Mouse (Mus musculus) adrenal gland, adult 2 months (tissue): ENCODE results near the gene Dlgap4. TPM values are rescaled to one million over a fixed set of nuclear protein-coding genes. Genes with fewer than 3 reads are reported as not detected.

Source experiments
- DNase-seq: peaks from one replicate; pipeline ENCODE4 v3.0.0; 2021
- polyA plus RNA-seq: library from polyadenylated mRNA; depleted of rRNA; stranded (reverse); fragments of >200 nt; gene quantifications from 2 replicates; pipeline ENCODE4 v1.2.3, GENCODE M21; 2012
- total RNA-seq, 2 experiments: library from RNA; stranded (reverse); gene quantifications; 2 replicates each; pipeline ENCODE4 v1.2.3; 2021

Gene Dlgap4
- total and polyA plus RNA-seq, 3 experiments, result 49.5 to 87.7 (median 58.3) TPM

DNA sequence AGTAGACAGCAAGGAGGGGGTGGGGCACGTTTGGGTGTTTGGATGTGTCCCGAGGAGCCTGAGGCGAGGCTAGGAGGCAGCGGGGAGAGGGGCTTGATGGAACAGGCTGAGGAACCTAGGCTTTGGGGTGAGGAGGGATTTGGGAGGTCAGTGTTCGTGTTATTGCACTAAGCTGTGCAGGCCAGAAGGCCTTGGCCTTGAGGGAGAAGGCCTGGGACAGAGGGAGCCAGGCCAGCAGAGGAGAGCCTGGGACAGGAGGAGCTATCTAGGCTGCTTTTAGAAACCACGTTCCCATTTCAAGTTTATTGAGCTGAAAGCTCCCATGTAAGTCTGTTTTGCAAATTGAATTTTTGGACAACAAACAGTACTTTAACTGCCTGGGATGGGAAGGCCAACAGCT, 46.5 kb downstream of the Dlgap4 start:
- peak; percentile 54 for DNase-seq

DNA sequence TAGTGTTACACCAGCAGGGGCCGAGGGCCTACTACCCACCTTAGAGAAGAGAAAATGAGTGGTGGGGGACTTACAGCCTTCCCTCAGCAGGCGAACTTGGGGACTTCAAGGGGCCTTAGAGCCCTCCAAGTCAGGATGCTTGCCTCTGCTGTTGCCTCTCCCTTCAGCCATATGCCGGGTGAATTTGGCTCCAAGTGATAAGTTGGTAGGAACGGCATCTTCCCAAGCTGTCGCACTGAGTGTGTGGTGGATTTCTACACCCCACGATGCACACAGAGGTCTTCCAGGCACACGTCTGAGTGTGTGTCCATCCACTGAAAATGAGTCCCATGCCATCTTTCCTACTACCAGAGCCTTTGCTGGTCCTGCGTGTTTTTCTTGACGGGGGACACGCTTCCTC, 49.7 kb downstream of the Dlgap4 start:
- no peak for DNase-seq

- no peak for DNase-seq
Measured at GRCm38 (mm10) chr2:156664407-156664806, 50.9 kb downstream of the Dlgap4 start.

GRCm38 (mm10) chr2:156664993-156665518, 51.6 kb downstream of the Dlgap4 start:
- no peak for DNase-seq

GRCm38 (mm10) chr2:156665620-156666196, 52.2 kb downstream of the Dlgap4 start:
- no peak for DNase-seq

DNA sequence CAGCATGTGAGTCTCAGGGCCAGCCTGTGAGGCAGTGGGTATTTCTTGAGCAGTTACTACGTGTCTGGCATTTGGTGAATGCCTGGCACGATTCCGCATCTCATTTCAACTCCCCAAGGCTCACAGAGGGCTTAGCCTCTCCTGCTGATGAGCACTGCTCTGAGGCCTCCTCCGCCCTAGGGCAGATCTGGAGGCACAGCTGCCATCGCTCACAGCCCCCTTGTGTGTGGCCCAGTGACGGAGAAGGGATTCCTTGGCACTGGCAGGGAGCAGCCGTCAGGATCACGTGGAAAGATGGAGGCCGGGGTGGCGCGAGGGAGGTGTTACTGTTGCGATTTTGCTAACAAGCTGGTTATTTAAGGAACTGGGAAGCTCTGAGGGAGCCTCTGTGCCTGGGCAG, 52.7 kb downstream of the Dlgap4 start:
- no peak for DNase-seq

DNA sequence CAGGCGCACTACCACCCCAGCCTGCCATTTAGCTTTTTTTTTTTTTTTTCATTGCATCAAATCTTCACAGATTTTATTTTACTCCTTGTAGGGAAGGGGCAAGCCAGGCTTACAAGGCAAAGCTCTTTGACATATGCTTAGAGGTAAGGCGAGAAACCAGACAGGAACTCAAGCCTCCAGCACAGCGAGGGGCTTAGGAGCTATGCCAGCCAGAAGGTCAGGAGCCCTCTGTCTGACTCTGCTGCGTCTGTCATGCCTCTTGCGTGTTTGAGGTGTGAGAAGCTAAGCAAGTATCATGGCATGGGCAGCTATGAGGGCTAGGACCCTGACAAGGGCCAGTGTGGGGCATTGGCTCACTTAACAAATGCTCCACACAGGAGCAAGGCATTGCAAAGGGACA, 53.8 kb downstream of the Dlgap4 start:
- DNase-seq, result no peak

DNA sequence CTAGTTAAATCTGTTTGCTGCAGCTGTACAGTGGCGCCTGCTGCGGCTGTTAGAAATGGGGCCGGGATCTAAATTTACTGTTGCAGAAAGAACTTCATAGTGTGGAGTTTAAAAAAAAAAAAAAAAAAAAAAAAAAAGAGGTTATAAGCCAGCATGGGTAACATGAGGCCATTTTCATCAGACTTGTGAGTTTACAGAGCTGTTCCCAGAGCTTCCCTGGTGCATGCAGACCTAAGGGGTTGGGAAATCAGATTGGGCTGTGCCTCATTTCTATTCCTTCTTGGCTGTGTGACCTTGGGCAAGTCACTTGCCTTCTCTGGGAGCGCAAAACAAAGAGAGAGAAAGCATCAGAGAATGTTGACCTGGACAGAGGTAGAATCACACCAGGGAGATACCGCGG, 55.1 kb downstream of the Dlgap4 start:
- DNase-seq, result no peak

- DNase-seq, result no peak
Measured at GRCm38 (mm10) chr2:156673307-156673706, 59.8 kb downstream of the Dlgap4 start.

DNA sequence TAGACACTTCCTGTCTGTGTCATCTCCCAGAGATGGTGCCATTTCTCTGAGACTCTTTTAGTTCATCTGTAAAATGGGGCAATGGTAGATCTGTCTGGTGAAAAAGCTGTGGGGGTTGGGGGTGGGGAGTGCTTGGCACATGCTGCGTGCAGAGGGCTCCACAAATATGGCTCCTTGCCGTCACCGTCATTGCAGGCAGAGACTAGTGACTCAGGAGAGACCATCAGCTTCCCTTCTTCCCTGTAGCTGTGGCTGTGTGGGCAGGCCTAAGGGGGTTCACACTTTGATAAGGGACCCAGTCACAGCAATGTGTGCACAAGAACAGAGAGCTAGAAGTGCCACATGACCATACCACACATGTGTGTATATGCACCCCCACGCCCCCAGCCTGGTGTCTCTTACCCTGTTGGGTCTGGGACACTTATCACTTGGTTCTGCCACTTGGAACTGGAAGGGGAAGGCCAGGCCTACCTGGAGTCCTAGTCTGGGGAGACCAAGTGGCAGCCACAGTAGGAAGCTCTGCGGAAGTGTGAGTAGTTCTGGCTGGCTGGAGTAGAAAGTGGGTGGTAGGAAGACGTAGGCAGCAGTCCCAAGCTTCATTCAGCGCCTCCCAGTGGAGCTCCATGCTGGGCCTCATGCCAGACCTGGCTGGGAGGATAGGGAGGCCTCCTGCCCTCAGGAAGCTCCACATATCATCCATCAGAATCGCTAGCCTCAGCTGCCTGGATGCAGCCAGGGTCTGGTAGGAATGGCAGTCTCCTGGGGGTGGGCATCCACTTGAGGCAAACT, 60.6 kb downstream of the Dlgap4 start:
- DNase-seq, result peak; percentile 25

- DNase-seq, result peak; percentile 24
Measured at GRCm38 (mm10) chr2:156676885-156677284, 63.4 kb downstream of the Dlgap4 start.

DNA sequence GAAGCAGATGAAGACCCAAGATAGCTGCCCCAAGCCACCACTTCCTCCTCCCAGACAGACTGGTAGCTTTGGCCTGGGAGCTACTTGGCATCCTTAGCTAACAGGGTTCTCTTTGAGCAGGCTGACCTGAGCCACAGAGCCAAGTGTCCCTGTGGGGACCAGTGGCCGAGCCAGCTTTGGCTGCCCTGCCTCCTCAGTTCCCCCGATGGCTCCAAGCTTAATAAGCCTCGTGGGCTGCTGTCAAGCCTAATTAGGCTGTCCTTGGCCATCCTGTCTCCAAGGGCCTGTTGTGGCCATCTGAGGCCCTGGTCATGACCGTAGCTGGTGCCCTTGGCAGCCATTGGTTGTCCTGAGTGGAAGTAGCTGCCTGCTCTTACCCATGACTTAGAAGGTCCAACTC, 64.6 kb downstream of the Dlgap4 start:
- DNase-seq, result no peak

- peak; percentile 53 for DNase-seq
Measured at GRCm38 (mm10) chr2:156682965-156683364, 69.5 kb downstream of the Dlgap4 start.

DNA sequence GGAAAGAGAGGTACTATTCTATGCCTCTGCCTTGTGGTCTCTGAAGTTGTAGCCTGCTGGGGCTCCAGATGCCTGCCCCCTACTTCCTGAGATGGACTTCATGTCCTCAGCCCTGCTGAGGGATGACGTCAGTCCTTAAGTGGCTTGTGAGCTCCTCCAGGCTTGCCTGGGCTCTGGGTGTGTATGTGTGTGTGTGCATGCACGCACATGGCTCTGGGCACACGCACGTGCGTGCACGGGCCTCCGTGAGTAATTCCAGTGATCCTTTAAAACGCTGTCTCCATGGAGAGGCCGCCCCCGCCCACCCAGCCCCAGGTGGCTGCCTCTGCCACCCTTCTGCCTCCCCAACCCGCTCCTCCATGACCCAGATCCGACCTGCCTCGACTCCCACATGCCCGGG, 72.5 kb downstream of the Dlgap4 start:
- DNase-seq, result no peak

DNA sequence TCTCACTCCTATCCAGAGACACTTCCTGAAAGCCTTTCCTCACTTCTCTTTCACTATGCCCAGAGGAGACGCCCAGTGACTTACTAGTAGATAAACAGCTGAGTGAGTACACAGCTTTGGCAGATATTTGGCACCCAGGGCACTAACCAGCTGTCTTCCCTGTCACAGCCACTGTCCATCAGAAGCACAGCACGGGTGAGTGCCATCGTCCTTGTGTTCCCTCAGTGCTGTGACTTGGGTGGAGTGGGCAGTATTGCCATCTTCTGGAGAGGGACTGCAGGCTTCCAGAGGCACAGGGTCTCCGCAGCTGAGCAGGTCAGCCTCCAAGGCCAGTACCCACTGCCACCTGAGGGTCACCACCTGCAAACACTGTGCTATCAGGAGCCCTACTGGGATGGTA, 73.2 kb downstream of the Dlgap4 start:
- no peak for DNase-seq

GRCm38 (mm10) chr2:156688604-156689003, 75.1 kb downstream of the Dlgap4 start:
- DNase-seq, result no peak

- DNase-seq, result no peak
Measured at GRCm38 (mm10) chr2:156690833-156691232, 77.3 kb downstream of the Dlgap4 start.

- DNase-seq, result no peak
Measured at GRCm38 (mm10) chr2:156691746-156692145, 78.2 kb downstream of the Dlgap4 start.

- no peak for DNase-seq
Measured at GRCm38 (mm10) chr2:156693241-156693807, 79.8 kb downstream of the Dlgap4 start.

GRCm38 (mm10) chr2:156697261-156697660, 83.8 kb downstream of the Dlgap4 start:
- DNase-seq, result no peak

DNA sequence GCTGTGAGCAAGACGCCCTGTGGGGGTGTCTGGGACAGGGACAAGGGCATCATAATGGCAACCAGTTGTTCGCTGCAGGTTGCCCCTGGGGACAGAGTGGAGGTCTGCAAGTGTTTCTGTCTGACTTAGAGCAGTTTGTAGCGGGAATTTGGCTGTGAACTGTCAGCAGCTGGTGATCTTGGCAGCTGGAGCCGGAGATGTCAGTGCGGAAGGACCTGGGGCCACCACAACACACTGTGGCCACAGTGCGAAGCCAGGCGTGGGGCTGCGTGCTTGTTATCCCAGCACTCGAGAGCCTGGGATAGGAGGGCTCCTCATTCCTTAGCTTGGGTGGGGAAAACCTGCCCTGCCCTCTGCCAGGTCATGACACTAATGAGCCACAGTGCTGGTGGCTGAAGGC, 84.7 kb downstream of the Dlgap4 start:
- no peak for DNase-seq

GRCm38 (mm10) chr2:156705473-156705872, 92.0 kb downstream of the Dlgap4 start:
- DNase-seq, result peak; percentile 80

GRCm38 (mm10) chr2:156716683-156717082, 103.2 kb downstream of the Dlgap4 start:
- no peak for DNase-seq
